Mouse (Mus musculus) hindbrain, embryonic 15.5 days (tissue): Measurements from ENCODE around the gene Slco2b1. TPM values are rescaled to one million over a fixed set of nuclear protein-coding genes. Genes with fewer than 3 reads are reported as not detected.
"Not testable (repeated sequence)": the region's sequence is repeated elsewhere in the genome, so short reads cannot be mapped to it uniquely, and the experiment has no call there.

Experiments used
- ATAC-seq: fragments of 200-750 bp; cut with Nextera tagmentation; 2 replicates; pipeline ENCODE4 v1.8.0; 2017; ENCODE audit warnings: low read depth, moderate number of reproducible peaks, moderate TSS enrichment; ENCODE audit not compliant: low FRiP score
- H3K27ac ChIP-seq: fragments of 300-500 bp; sonication (generic); replicated peaks from 2 replicates; pipeline ENCODE4 v1.5.1; 2015; ENCODE audit warnings: mild to moderate bottlenecking, inconsistent platforms
- H3K27me3 ChIP-seq: fragments of 300-500 bp; sonication (generic); 2 replicates; pipeline ENCODE4 v1.6.1; 2015; ENCODE audit warnings: control low read depth, inconsistent platforms
- H3K36me3 ChIP-seq: fragments of 300-500 bp; sonication (generic); 2 replicates; pipeline ENCODE4 v1.6.1; 2015; ENCODE audit warnings: control low read depth, inconsistent platforms
- H3K4me1 ChIP-seq: fragments of 300-500 bp; sonication (generic); replicated peaks from 2 replicates; pipeline ENCODE4 v1.6.1; 2015; ENCODE audit warnings: control low read depth, inconsistent platforms
- H3K4me2 ChIP-seq: fragments of 300-500 bp; sonication (generic); 2 replicates; pipeline ENCODE4 v1.6.1; 2015; ENCODE audit warnings: moderate library complexity, mild to moderate bottlenecking, inconsistent platforms
- H3K4me3 ChIP-seq: fragments of 300-500 bp; sonication (generic); 2 replicates; pipeline ENCODE4 v1.5.1; 2015; ENCODE audit warnings: mild to moderate bottlenecking, inconsistent platforms
- H3K9ac ChIP-seq: fragments of 300-500 bp; sonication (generic); 2 replicates; pipeline ENCODE4 v1.6.1; 2015; ENCODE audit warnings: inconsistent platforms
- H3K9me3 ChIP-seq: fragments of 300-500 bp; sonication (generic); 2 replicates; pipeline ENCODE4 v1.6.1; 2016; ENCODE audit warnings: control low read depth, inconsistent platforms
- WGBS: fragments of 180-500 bp; shearing (Covaris S2); methylation state at CpG from one replicate; pipeline ENCODE4 v1.1.7; 2015; 5-methylcytosine and 5-hydroxymethylcytosine counted together
- polyA plus RNA-seq: library from polyadenylated mRNA; unstranded; fragments of >200 nt; fragmentation: Nextera tagmentation; extraction: Ambion mirVana; gene quantifications from 2 replicates; pipeline ENCODE4 v1.2.1, GENCODE M21; 2015

Gene Slco2b1
- 6.7 and 7.1 TPM in 2 replicates for polyA plus RNA-seq

- Histone ChIP-seq H3K9ac (no peak within 1 kb of the TSS), H3K9me3 (no peaks in the 10 kb centered on the region), H3K4me3 (no peak within 1 kb of the TSS), H3K27me3 (no peaks in the 10 kb centered on the region), H3K4me2 (no peak within 1 kb of the TSS), H3K36me3 (no peaks in the 10 kb centered on the region), H3K27ac (no peak within 1 kb of the TSS), H3K4me1 (peaks cover 8% of the 10 kb centered on the region; the same call in 1 of the 2 replicates)
- 82% methylated on average over 8 of the region's 8 CpGs for WGBS
- ATAC-seq, result no peak
Observed at GRCm38 (mm10) chr7:99711166-99711565, at the start of gene Slco2b1. Slco2b1 (minus strand) TSS chr7:99711340.

GRCm38 (mm10) chr7:99739276-99739675 lies 28.1 kb upstream of the Slco2b1 start:
- Histone ChIP-seq H3K36me3 (no peaks in the 10 kb centered on the region), H3K9me3 (no peaks in the 10 kb centered on the region), H3K27ac (no peak overlapping the region), H3K9ac (no peak overlapping the region), H3K4me2 (no peak overlapping the region), H3K4me3 (no peak overlapping the region), H3K27me3 (no peaks in the 10 kb centered on the region), H3K4me1 (no peaks in the 10 kb centered on the region)
- ATAC-seq, result no peak
- WGBS, result 36% methylated on average over 9 of the region's 9 CpGs

- not testable (repeated sequence) for H3K4me2 ChIP-seq, H3K27ac ChIP-seq, ATAC-seq, H3K4me3 ChIP-seq, H3K9ac ChIP-seq, H3K4me1 ChIP-seq, H3K36me3 ChIP-seq, H3K9me3 ChIP-seq, H3K27me3 ChIP-seq
- 96% methylated on average over 9 of the region's 9 CpGs for WGBS
Observed at GRCm38 (mm10) chr7:99735491-99735890, 24.4 kb upstream of the Slco2b1 start.

- WGBS, result 84% methylated on average over 2 of the region's 2 CpGs
- no peak overlapping the region for H3K27ac ChIP-seq
- H3K4me3 ChIP-seq, result no peak overlapping the region
- H3K36me3 ChIP-seq, result no peaks in the 10 kb centered on the region
- no peaks in the 10 kb centered on the region for H3K9me3 ChIP-seq
- H3K4me1 ChIP-seq, result no peaks in the 10 kb centered on the region
- H3K9ac ChIP-seq, result no peak overlapping the region
- H3K27me3 ChIP-seq, result no peaks in the 10 kb centered on the region
- H3K4me2 ChIP-seq, result no peak overlapping the region
- no peak for ATAC-seq
Observed at GRCm38 (mm10) chr7:99734612-99735011, 23.5 kb upstream of the Slco2b1 start.

- Histone ChIP-seq H3K27ac (no peak within 1 kb of the TSS), H3K36me3 (no peaks in the 10 kb centered on the region), H3K4me1 (no peaks in the 10 kb centered on the region), H3K9ac (no peak within 1 kb of the TSS), H3K4me3 (no peak within 1 kb of the TSS), H3K27me3 (no peaks in the 10 kb centered on the region), H3K4me2 (no peak within 1 kb of the TSS), H3K9me3 (no peaks in the 10 kb centered on the region)
- 85% methylated on average over 2 of the region's 2 CpGs for WGBS
- ATAC-seq, result no peak
Observed at GRCm38 (mm10) chr7:99729973-99730372, 18.8 kb upstream of the Slco2b1 start, which contains the start of gene Olfr520. Olfr520 (plus strand) TSS chr7:99730273.

- 86% methylated on average over 2 of the region's 2 CpGs for WGBS
- H3K9ac ChIP-seq, result no peak overlapping the region
Observed at GRCm38 (mm10) chr7:99716536-99716935, 5.4 kb upstream of the Slco2b1 start.

GRCm38 (mm10) chr7:99712431-99712830 lies 1.3 kb upstream of the Slco2b1 start:
- no peak overlapping the region for H3K9ac ChIP-seq
- H3K4me2 ChIP-seq, result no peak overlapping the region
- H3K36me3 ChIP-seq, result no peaks in the 10 kb centered on the region
- no peak for ATAC-seq
- no peak overlapping the region for H3K27ac ChIP-seq
- no peak overlapping the region for H3K4me3 ChIP-seq
- WGBS, result 89% methylated on average over 4 of the region's 4 CpGs
- H3K4me1 ChIP-seq, result peaks cover 5% of the 10 kb centered on the region; the same call in 1 of the 2 replicates
- no peaks in the 10 kb centered on the region for H3K27me3 ChIP-seq
- no peaks in the 10 kb centered on the region for H3K9me3 ChIP-seq

More at GRCm38 (mm10) chr7:99716536-99716935, 5.4 kb upstream of the Slco2b1 start:
- no peak overlapping the region for H3K4me2 ChIP-seq
- H3K27ac ChIP-seq, result no peak overlapping the region
- no peaks in the 10 kb centered on the region for H3K27me3 ChIP-seq
- no peaks in the 10 kb centered on the region for H3K36me3 ChIP-seq
- no peaks in the 10 kb centered on the region for H3K4me1 ChIP-seq
- H3K9me3 ChIP-seq, result no peaks in the 10 kb centered on the region
- H3K4me3 ChIP-seq, result no peak overlapping the region
- no peak for ATAC-seq

GRCm38 (mm10) chr7:99710476-99710875 lies 664 bp downstream of the Slco2b1 start:
- H3K36me3 ChIP-seq, result no peaks in the 10 kb centered on the region
- peaks cover 8% of the 10 kb centered on the region; the same call in 1 of the 2 replicates for H3K4me1 ChIP-seq
- no peak overlapping the region for H3K4me2 ChIP-seq
- ATAC-seq, result no peak
- no peak overlapping the region for H3K27ac ChIP-seq
- H3K9ac ChIP-seq, result no peak overlapping the region
- no peak overlapping the region for H3K4me3 ChIP-seq
- WGBS, result 29% methylated on average over 1 of the region's 1 CpGs
- no peaks in the 10 kb centered on the region for H3K27me3 ChIP-seq
- no peaks in the 10 kb centered on the region for H3K9me3 ChIP-seq

GRCm38 (mm10) chr7:99709992-99710391 lies 1.1 kb downstream of the Slco2b1 start:
- no peak overlapping the region for H3K4me3 ChIP-seq
- H3K9ac ChIP-seq, result no peak overlapping the region
- H3K27ac ChIP-seq, result no peak overlapping the region
- no peak overlapping the region for H3K4me2 ChIP-seq
- H3K4me1 ChIP-seq, result peaks cover 8% of the 10 kb centered on the region; the same call in 1 of the 2 replicates
- WGBS, result 68% methylated on average over 7 of the region's 7 CpGs
- no peaks in the 10 kb centered on the region for H3K36me3 ChIP-seq
- ATAC-seq, result no peak
- no peaks in the 10 kb centered on the region for H3K9me3 ChIP-seq
- no peaks in the 10 kb centered on the region for H3K27me3 ChIP-seq

GRCm38 (mm10) chr7:99708750-99709149 lies 2.4 kb downstream of the Slco2b1 start:
- no peak overlapping the region for H3K4me3 ChIP-seq
- H3K36me3 ChIP-seq, result no peaks in the 10 kb centered on the region
- no peaks in the 10 kb centered on the region for H3K27me3 ChIP-seq
- WGBS, result 80% methylated on average over 5 of the region's 5 CpGs
- H3K4me1 ChIP-seq, result peaks cover 8% of the 10 kb centered on the region; the same call in 1 of the 2 replicates
- no peaks in the 10 kb centered on the region for H3K9me3 ChIP-seq
- no peak overlapping the region for H3K27ac ChIP-seq
- no peak overlapping the region for H3K4me2 ChIP-seq
- no peak overlapping the region for H3K9ac ChIP-seq
- no peak for ATAC-seq

- Histone ChIP-seq H3K9ac (no peak overlapping the region), H3K4me1 (peaks cover 8% of the 10 kb centered on the region; the same call in 1 of the 2 replicates), H3K36me3 (no peaks in the 10 kb centered on the region), H3K4me3 (no peak overlapping the region), H3K4me2 (no peak overlapping the region), H3K27me3 (no peaks in the 10 kb centered on the region), H3K27ac (no peak overlapping the region), H3K9me3 (no peaks in the 10 kb centered on the region)
- no peak for ATAC-seq
- 62% methylated on average over 8 of the region's 8 CpGs for WGBS
Observed at GRCm38 (mm10) chr7:99708301-99708721, 2.8 kb downstream of the Slco2b1 start.

- Histone ChIP-seq H3K9me3 (no peaks in the 10 kb centered on the region), H3K4me2 (no peak overlapping the region), H3K9ac (no peak overlapping the region), H3K4me3 (no peak overlapping the region), H3K36me3 (no peaks in the 10 kb centered on the region), H3K4me1 (peaks cover 8% of the 10 kb centered on the region; the same call in 1 of the 2 replicates), H3K27ac (0 out of 2 replicates have a peak overlapping the region, but pooled peaks have one; percentile 48), H3K27me3 (no peaks in the 10 kb centered on the region)
- 90% methylated on average over 6 of the region's 6 CpGs for WGBS
- ATAC-seq, result no peak
Observed at GRCm38 (mm10) chr7:99707671-99708070, 3.5 kb downstream of the Slco2b1 start.
